Mouse (Mus musculus) thymus, adult 2 months (tissue): ENCODE measurements around the gene Yipf1.

ENCODE experiments used
- CTCF ChIP-seq: fragments of 200-500 bp; IDR thresholded peaks from 2 replicates; pipeline ENCODE4 v1.5.1; 2012; ENCODE audit warnings: mild to moderate bottlenecking, control low read depth, low read length, moderate library complexity, borderline replicate concordance; ENCODE audit not compliant: control insufficient read depth, poor library complexity, insufficient read depth; ENCODE audit errors: extremely low read depth
- POLR2A ChIP-seq: fragments of 200-500 bp; IDR thresholded peaks from 2 replicates; pipeline ENCODE4 v1.6.1; 2012; ENCODE audit warnings: mild to moderate bottlenecking, low read length, control low read depth, moderate library complexity; ENCODE audit not compliant: control insufficient read depth, poor library complexity, insufficient read depth; ENCODE audit errors: extremely low read depth

- TF ChIP-seq CTCF (no peak), POLR2A (no peak)
Measured at GRCm38 (mm10) chr4:107348529-107349310, 34.6 kb downstream of the Yipf1 start.
